Mouse (Mus musculus) liver, embryonic 14.5 days (tissue): ENCODE measurements around the gene Igf1r. TPM values are rescaled to one million over a fixed set of nuclear protein-coding genes. Genes with fewer than 3 reads are reported as not detected.
A peak's percentile ranks its signal among the peaks of the same experiment; 100 is the strongest.

Experiments used
- ATAC-seq: fragments of 200-750 bp; cut with Nextera tagmentation; 2 replicates; pipeline ENCODE4 v1.8.0; 2017; ENCODE audit warnings: moderate number of reproducible peaks, mild to moderate bottlenecking, moderate library complexity; ENCODE audit not compliant: insufficient read depth
- DNase-seq, 3 experiments: peaks; one replicate each; pipeline ENCODE4 v3.0.0-alpha.2; 2012 to 2013; ENCODE audit warnings: low read depth in 3 of 3, low spot score in 3 of 3
- H3K27ac ChIP-seq: fragments of 300-500 bp; sonication (generic); 2 replicates; pipeline ENCODE4 v1.5.1; 2014; ENCODE audit warnings: moderate library complexity, mild to moderate bottlenecking, control low read depth, inconsistent platforms
- H3K27me3 ChIP-seq: fragments of 300-500 bp; sonication (generic); 2 replicates; pipeline ENCODE4 v1.6.1; 2014; ENCODE audit warnings: mild to moderate bottlenecking, low read length, moderate library complexity; ENCODE audit not compliant: control insufficient read depth, insufficient read depth
- H3K36me3 ChIP-seq: fragments of 300-500 bp; sonication (generic); replicated peaks from 2 replicates; pipeline ENCODE4 v1.6.1; 2014; ENCODE audit warnings: low read depth; ENCODE audit not compliant: control insufficient read depth, insufficient read depth
- H3K4me1 ChIP-seq, 2 experiments: fragments of 200-500 bp in 1 of 2; fragments of 300-500 bp in 1 of 2; sonication (generic) in 1 of 2; replicated peaks; 2 replicates each; pipeline ENCODE4 v1.6.1; 2012 to 2014; ENCODE audit warnings: antibody characterized with exemption in 1 of 2, inconsistent platforms in 1 of 2, low read length in 1 of 2; ENCODE audit not compliant: control insufficient read depth in 2 of 2, insufficient read depth in 2 of 2
- H3K4me2 ChIP-seq: fragments of 300-500 bp; sonication (generic); 2 replicates; pipeline ENCODE4 v1.6.1; 2014; ENCODE audit warnings: low read depth, mild to moderate bottlenecking, control low read depth, moderate library complexity
- H3K4me3 ChIP-seq, 2 experiments: fragments of 200-500 bp in 1 of 2; fragments of 300-500 bp in 1 of 2; sonication (generic) in 1 of 2; 2 replicates each; pipeline ENCODE4 v1.5.1; 2012 to 2014; ENCODE audit warnings: low read depth in 2 of 2, low read length in 2 of 2, mild to moderate bottlenecking in 2 of 2, control low read depth in 1 of 2, inconsistent platforms in 1 of 2, moderate library complexity in 1 of 2; ENCODE audit not compliant: insufficient read depth in 1 of 2
- H3K9ac ChIP-seq: fragments of 300-500 bp; sonication (generic); replicated peaks from 2 replicates; pipeline ENCODE4 v1.6.1; 2014; ENCODE audit warnings: mild to moderate bottlenecking, control low read depth, moderate library complexity
- H3K9me3 ChIP-seq: fragments of 300-500 bp; sonication (generic); 2 replicates; pipeline ENCODE4 v1.6.1; 2016; ENCODE audit warnings: low read length, mixed read lengths; ENCODE audit not compliant: control insufficient read depth
- CTCF ChIP-seq: IDR thresholded peaks from 2 replicates; pipeline ENCODE4 v1.5.1; 2016; ENCODE audit warnings: antibody characterized with exemption, low read depth, control low read depth
- EP300 ChIP-seq: IDR thresholded peaks from 2 replicates; pipeline ENCODE4 v1.6.1; 2016; ENCODE audit warnings: antibody characterized with exemption, low read depth
- WGBS: fragments of 180-500 bp; shearing (Covaris S2); extraction: QIAGEN DNeasy Blood & Tissue Kit; methylation state at CpG from one replicate; pipeline ENCODE4 v1.1.7; 2014; ENCODE audit not compliant: insufficient replicate concordance; 5-methylcytosine and 5-hydroxymethylcytosine counted together
- polyA plus RNA-seq, 2 experiments: library from polyadenylated mRNA; depleted of rRNA in 1 of 2; stranded (reverse) in 1 of 2; unstranded in 1 of 2; fragments of >200 nt; fragmentation: Nextera tagmentation in 1 of 2; extraction: Ambion mirVana in 1 of 2; gene quantifications; 2 replicates each; pipeline versions ENCODE4 v1.2.1 to v1.2.3; 2012 to 2014

Gene Igf1r
- polyA plus RNA-seq, 2 experiments = 2.3 to 2.5 TPM

- DNase-seq = no peak
- Histone ChIP-seq H3K36me3 (no peaks in the 10 kb centered on the region), H3K4me2 (no peak overlapping the region), H3K27ac (no peak overlapping the region), H3K9me3 (no peaks in the 10 kb centered on the region), H3K4me1 (peaks cover 15 to 45% of the 10 kb centered on the region in 2 experiments), H3K27me3 (no peaks in the 10 kb centered on the region; the same call in none of the 2 replicates), H3K9ac (no peak overlapping the region), H3K4me3 (no peak overlapping the region)
- 57% methylated on average over 2 of the region's 2 CpGs for WGBS
- ATAC-seq = no peak
- TF ChIP-seq EP300 = no peak
- no peak for TF ChIP-seq CTCF
Observed at GRCm38 (mm10) chr7:68117981-68118380, 165.4 kb downstream of the Igf1r start.

GRCm38 (mm10) chr7:68119605-68120004 lies 167.0 kb downstream of the Igf1r start:
- DNase-seq (no peak), ATAC-seq (no peak)
- 66% methylated on average over 5 of the region's 5 CpGs for WGBS
- Histone ChIP-seq H3K27me3 (no peaks in the 10 kb centered on the region; the same call in none of the 2 replicates), H3K9ac (no peak overlapping the region), H3K4me3 (no peak overlapping the region), H3K4me2 (no peak overlapping the region), H3K9me3 (no peaks in the 10 kb centered on the region), H3K27ac (no peak overlapping the region), H3K4me1 (peaks cover 11 to 31% of the 10 kb centered on the region in 2 experiments), H3K36me3 (no peaks in the 10 kb centered on the region)
- TF ChIP-seq CTCF = no peak

- H3K27ac ChIP-seq = no peak overlapping the region
- no peak overlapping the region for H3K4me3 ChIP-seq
- H3K9me3 ChIP-seq = no peaks in the 10 kb centered on the region
- TF ChIP-seq EP300 (no peak), CTCF (no peak)
- H3K4me2 ChIP-seq = no peak overlapping the region
- DNase-seq (no peak), ATAC-seq (no peak)
- no peaks in the 10 kb centered on the region for H3K36me3 ChIP-seq
- no peak overlapping the region for H3K9ac ChIP-seq
- 51% methylated on average over 3 of the region's 3 CpGs for WGBS
- no peaks in the 10 kb centered on the region; the same call in 1 of the 2 replicates for H3K27me3 ChIP-seq
- H3K4me1 ChIP-seq = peaks cover 0 to 16% of the 10 kb centered on the region in 2 experiments; a peak in 2 of 4 replicates
Observed at GRCm38 (mm10) chr7:68122418-68122817, 169.8 kb downstream of the Igf1r start.

- Histone ChIP-seq H3K4me3 (no peak overlapping the region), H3K9ac (no peak overlapping the region), H3K4me1 (peaks cover 15 to 28% of the 10 kb centered on the region in 2 experiments), H3K27me3 (no peaks in the 10 kb centered on the region; the same call in none of the 2 replicates), H3K9me3 (no peaks in the 10 kb centered on the region), H3K27ac (no peak overlapping the region), H3K36me3 (no peaks in the 10 kb centered on the region), H3K4me2 (no peak overlapping the region)
- DNase-seq (no peak), ATAC-seq (no peak)
- TF ChIP-seq CTCF (no peak), EP300 (0 out of 2 replicates have a peak, but pooled peaks have one; percentile 9)
- WGBS = 15% methylated on average over 2 of the region's 2 CpGs
Observed at GRCm38 (mm10) chr7:68125347-68125746, 172.7 kb downstream of the Igf1r start.

GRCm38 (mm10) chr7:68127799-68128261 lies 175.2 kb downstream of the Igf1r start:
- DNase-seq = no peak
- WGBS = 26% methylated on average over 6 of the region's 6 CpGs
- TF ChIP-seq EP300 (no peak), CTCF (peak; percentile 72)
- Histone ChIP-seq H3K9me3 (no peaks in the 10 kb centered on the region), H3K9ac (peak overlapping the region; percentile 57), H3K4me2 (peak overlapping the region; percentile 89), H3K36me3 (no peaks in the 10 kb centered on the region), H3K4me3 (peak overlapping the region in 1 of 2 experiments; percentile 72; a peak in 1 of 4 replicates), H3K27me3 (no peaks in the 10 kb centered on the region; the same call in none of the 2 replicates), H3K27ac (peak overlapping the region; percentile 92), H3K4me1 (peaks cover 15 to 23% of the 10 kb centered on the region in 2 experiments)
- no peak for ATAC-seq
